Mouse (Mus musculus) adrenal gland, postnatal 4 days (tissue): ENCODE measurements around the gene Rtn4rl1. TPM values are rescaled to one million over a fixed set of nuclear protein-coding genes. Genes with fewer than 3 reads are reported as not detected.
"Not testable (repeated sequence)": the region's sequence is repeated elsewhere in the genome, so short reads cannot be mapped to it uniquely, and the experiment has no call there.

ENCODE experiments used
- DNase-seq, 2 experiments: peaks; one replicate each; pipeline ENCODE4 v3.0.0; 2021 to 2022; ENCODE audit warnings: low spot score in 2 of 2, mixed read lengths in 2 of 2
- microRNA-seq: library from miRNA; unstranded; fragments of <30 nt; microRNA quantifications from one replicate; pipeline ENCODE4 v1.2.0, GENCODE M21; 2021
- total RNA-seq, 2 experiments: library from RNA; stranded (reverse); gene quantifications; 2 replicates each; pipeline ENCODE4 v1.2.3; 2021

The Rtn4rl1 gene
- total RNA-seq, 2 experiments from 2014 or later = 33.3 to 33.8 TPM

- DNase-seq = no peak
Observed at GRCm38 (mm10) chr11:75292281-75292680, 98.7 kb downstream of the Rtn4rl1 start.

GRCm38 (mm10) chr11:75293852-75294361, 100.3 kb downstream of the Rtn4rl1 start:
- no peak for DNase-seq

- no peak for DNase-seq
Observed at GRCm38 (mm10) chr11:75294862-75295261, 101.3 kb downstream of the Rtn4rl1 start.

- not testable (repeated sequence) for DNase-seq
Observed at GRCm38 (mm10) chr11:75295534-75295933, 102.0 kb downstream of the Rtn4rl1 start.

GRCm38 (mm10) chr11:75296406-75297005, 102.9 kb downstream of the Rtn4rl1 start:
- no peak for DNase-seq

- DNase-seq = no peak
Observed at GRCm38 (mm10) chr11:75297631-75298030, 104.0 kb downstream of the Rtn4rl1 start.

GRCm38 (mm10) chr11:75298491-75298890, 104.9 kb downstream of the Rtn4rl1 start:
- DNase-seq = no peak

GRCm38 (mm10) chr11:75299786-75300185, 106.2 kb downstream of the Rtn4rl1 start:
- no peak for DNase-seq

GRCm38 (mm10) chr11:75300954-75301353, 107.4 kb downstream of the Rtn4rl1 start:
- no peak for DNase-seq

- no peak for DNase-seq
Observed at GRCm38 (mm10) chr11:75304797-75305196, 111.2 kb downstream of the Rtn4rl1 start.

- DNase-seq = no peak
Observed at GRCm38 (mm10) chr11:75308650-75309049, 115.1 kb downstream of the Rtn4rl1 start.

- DNase-seq = no peak
Observed at GRCm38 (mm10) chr11:75310813-75311212, 117.2 kb downstream of the Rtn4rl1 start.

- no peak for DNase-seq
Observed at GRCm38 (mm10) chr11:75311751-75312150, 118.2 kb downstream of the Rtn4rl1 start.

GRCm38 (mm10) chr11:75313834-75314233, 120.3 kb downstream of the Rtn4rl1 start:
- DNase-seq = no peak

Small RNAs within 50 kb of the gene (microRNA-seq; reads per million reads assigned to microRNA genes)
- 798 reads per million, percentile 74 among the genes with 10 or more reads in this experiment for gene Mir132
- gene Mir212 = 49.4 reads per million, percentile 38 among the genes with 10 or more reads in this experiment

Other genes starting within 250 kb of the Rtn4rl1 start
- gene Hic1, start 24.3 kb upstream of the Rtn4rl1 start, total RNA-seq = 10 to 100 TPM; 22.9 to 29.2 TPM
- 10 to 100 TPM; 16.0 to 17.4 TPM for gene Ovca2, start 14.9 kb upstream of the Rtn4rl1 start, total RNA-seq
- gene Dph1, start 2.5 kb upstream of the Rtn4rl1 start, total RNA-seq = 10 to 100 TPM; 26.8 to 29.0 TPM
- 10 to 100 TPM; 87.2 to 93.7 TPM for gene Rpa1, start 154.5 kb downstream of the Rtn4rl1 start, total RNA-seq
- 10 to 100 TPM; 11.4 to 12.3 TPM for gene Smyd4, start 154.7 kb downstream of the Rtn4rl1 start, total RNA-seq
- 100 to 1,000 TPM in 1 of 2 experiments, 10 to 100 TPM in 1; 45.8 to 111 TPM for gene Serpinf1, start 228.9 kb downstream of the Rtn4rl1 start, total RNA-seq
- 100 to 1,000 TPM in 1 of 2 experiments, 10 to 100 TPM in 1; 12.4 to 127 TPM for gene Serpinf2, start 245.8 kb downstream of the Rtn4rl1 start, total RNA-seq